Mouse (Mus musculus) megakaryocyte, embryonic 14.5 days (primary cell): Measurements from ENCODE around the gene Acox3.

Source experiments
- FLI1 ChIP-seq: IDR thresholded peaks from 2 replicates; pipeline ENCODE4 v1.6.1; 2012; ENCODE audit warnings: low read length, inconsistent platforms, mixed read lengths
- GATA1 ChIP-seq: IDR thresholded peaks from 3 replicates; pipeline ENCODE4 v1.6.1; 2012; ENCODE audit warnings: mixed read lengths, low read length, inconsistent platforms, borderline replicate concordance

- TF ChIP-seq GATA1 (no peak), FLI1 (no peak)
Observed at GRCm38 (mm10) chr5:35616943-35617342, 34.1 kb downstream of the Acox3 start.
